Mouse (Mus musculus): ENCODE data around the gene Nxf2. TPM values are rescaled to one million over a fixed set of nuclear protein-coding genes. Genes with fewer than 3 reads are reported as not detected.
"Not testable (repeated sequence)": the region's sequence is repeated elsewhere in the genome, so short reads cannot be mapped to it uniquely, and the experiment has no call there.

The Nxf2 gene
- polyA plus RNA-seq, 1 experiment from 2014 or later: 0.97 TPM

GRCm38 (mm10) chrX:134929927-134930326 lies 34.6 kb downstream of the Nxf2 start:
- no peak overlapping the region for H3K4me2 ChIP-seq (ENCODE audit: low read depth, low read length)
- WGBS: 77% methylated on average over 5 of the region's 5 CpGs
- no peaks in the 10 kb centered on the region for H3K4me1 ChIP-seq (ENCODE audit: control insufficient read depth, insufficient read depth, low read length)
- H3K36me3 ChIP-seq (replicated peaks; ENCODE audit: control insufficient read depth, insufficient read depth, low read depth, low read length): no peaks in the 10 kb centered on the region
- ATAC-seq (replicated peaks; ENCODE audit: insufficient number of reproducible peaks, low FRiP score, low TSS enrichment, low read depth) (no peak), DNase-seq (ENCODE audit: low spot score) (no peak)
- no peaks in the 10 kb centered on the region for H3K9me3 ChIP-seq (replicated peaks; ENCODE audit: control insufficient read depth, low read length)
- H3K27me3 ChIP-seq (ENCODE audit: control insufficient read depth, insufficient read depth, low read length): no peaks in the 10 kb centered on the region
- no peak overlapping the region for H3K9ac ChIP-seq (replicated peaks; ENCODE audit: low read length)
- H3K27ac ChIP-seq (replicated peaks; ENCODE audit: low read depth, low read length): no peak overlapping the region
- H3K4me3 ChIP-seq (ENCODE audit: low read depth, low read length): no peak overlapping the region

- Histone ChIP-seq H3K4me2 (ENCODE audit: low read depth, low read length) (no peak overlapping the region), H3K27me3 (ENCODE audit: control insufficient read depth, insufficient read depth, low read length) (no peaks in the 10 kb centered on the region), H3K4me3 (ENCODE audit: low read depth, low read length) (no peak overlapping the region), H3K36me3 (replicated peaks; ENCODE audit: control insufficient read depth, insufficient read depth, low read depth, low read length) (no peaks in the 10 kb centered on the region), H3K9me3 (replicated peaks; ENCODE audit: control insufficient read depth, low read length) (no peaks in the 10 kb centered on the region), H3K9ac (replicated peaks; ENCODE audit: low read length) (no peak overlapping the region), H3K4me1 (ENCODE audit: control insufficient read depth, insufficient read depth, low read length) (no peaks in the 10 kb centered on the region), H3K27ac (replicated peaks; ENCODE audit: low read depth, low read length) (no peak overlapping the region)
- DNase-seq (ENCODE audit: low spot score): peak; percentile 69
- no peak for ATAC-seq (replicated peaks; ENCODE audit: insufficient number of reproducible peaks, low FRiP score, low TSS enrichment, low read depth)
Observed at GRCm38 (mm10) chrX:134925058-134925457, 39.5 kb downstream of the Nxf2 start.

GRCm38 (mm10) chrX:134923675-134924424 lies 40.7 kb downstream of the Nxf2 start:
- H3K4me2 ChIP-seq (ENCODE audit: low read depth, low read length): no peak overlapping the region
- H3K4me1 ChIP-seq (ENCODE audit: control insufficient read depth, insufficient read depth, low read length): no peaks in the 10 kb centered on the region
- H3K27me3 ChIP-seq (ENCODE audit: control insufficient read depth, insufficient read depth, low read length): no peaks in the 10 kb centered on the region
- 67% methylated on average over 7 of the region's 7 CpGs for WGBS
- no peak overlapping the region for H3K27ac ChIP-seq (replicated peaks; ENCODE audit: low read depth, low read length)
- H3K4me3 ChIP-seq (ENCODE audit: low read depth, low read length): no peak overlapping the region
- H3K9me3 ChIP-seq (replicated peaks; ENCODE audit: control insufficient read depth, low read length): no peaks in the 10 kb centered on the region
- H3K9ac ChIP-seq (replicated peaks; ENCODE audit: low read length): no peak overlapping the region
- DNase-seq (ENCODE audit: low spot score): no peak
- no peak for ATAC-seq (replicated peaks; ENCODE audit: insufficient number of reproducible peaks, low FRiP score, low TSS enrichment, low read depth)
- H3K36me3 ChIP-seq (replicated peaks; ENCODE audit: control insufficient read depth, insufficient read depth, low read depth, low read length): no peaks in the 10 kb centered on the region

GRCm38 (mm10) chrX:134919220-134919619 lies 45.3 kb downstream of the Nxf2 start:
- 63% methylated on average over 1 of the region's 1 CpGs for WGBS
- no peaks in the 10 kb centered on the region for H3K9me3 ChIP-seq (replicated peaks; ENCODE audit: control insufficient read depth, low read length)

GRCm38 (mm10) chrX:134915745-134916144 lies 48.8 kb downstream of the Nxf2 start:
- 78% methylated on average over 2 of the region's 2 CpGs for WGBS
- Histone ChIP-seq H3K4me2 (ENCODE audit: low read depth, low read length) (no peak overlapping the region), H3K9me3 (replicated peaks; ENCODE audit: control insufficient read depth, low read length) (no peaks in the 10 kb centered on the region), H3K36me3 (replicated peaks; ENCODE audit: control insufficient read depth, insufficient read depth, low read depth, low read length) (no peaks in the 10 kb centered on the region), H3K4me3 (ENCODE audit: low read depth, low read length) (no peak overlapping the region), H3K9ac (replicated peaks; ENCODE audit: low read length) (no peak overlapping the region), H3K27me3 (ENCODE audit: control insufficient read depth, insufficient read depth, low read length) (no peaks in the 10 kb centered on the region), H3K4me1 (ENCODE audit: control insufficient read depth, insufficient read depth, low read length) (no peaks in the 10 kb centered on the region), H3K27ac (replicated peaks; ENCODE audit: low read depth, low read length) (no peak overlapping the region)
- ATAC-seq (replicated peaks; ENCODE audit: insufficient number of reproducible peaks, low FRiP score, low TSS enrichment, low read depth) (no peak), DNase-seq (ENCODE audit: low spot score) (no peak)

More at GRCm38 (mm10) chrX:134919220-134919619, 45.3 kb downstream of the Nxf2 start:
- Histone ChIP-seq H3K27me3 (ENCODE audit: control insufficient read depth, insufficient read depth, low read length) (no peaks in the 10 kb centered on the region), H3K9ac (replicated peaks; ENCODE audit: low read length) (no peak overlapping the region), H3K4me3 (ENCODE audit: low read depth, low read length) (no peak overlapping the region), H3K4me2 (ENCODE audit: low read depth, low read length) (no peak overlapping the region), H3K36me3 (replicated peaks; ENCODE audit: control insufficient read depth, insufficient read depth, low read depth, low read length) (no peaks in the 10 kb centered on the region), H3K27ac (replicated peaks; ENCODE audit: low read depth, low read length) (no peak overlapping the region), H3K4me1 (ENCODE audit: control insufficient read depth, insufficient read depth, low read length) (no peaks in the 10 kb centered on the region)
- DNase-seq (ENCODE audit: low spot score) (no peak), ATAC-seq (replicated peaks; ENCODE audit: insufficient number of reproducible peaks, low FRiP score, low TSS enrichment, low read depth) (no peak)

- H3K4me3 ChIP-seq (ENCODE audit: low read depth, low read length); H3K4me2 ChIP-seq (ENCODE audit: low read depth, low read length); H3K27ac ChIP-seq (replicated peaks; ENCODE audit: low read depth, low read length); H3K4me1 ChIP-seq (ENCODE audit: control insufficient read depth, insufficient read depth, low read length); H3K27me3 ChIP-seq (ENCODE audit: control insufficient read depth, insufficient read depth, low read length); ATAC-seq (replicated peaks; ENCODE audit: insufficient number of reproducible peaks, low FRiP score, low TSS enrichment, low read depth); H3K9me3 ChIP-seq (replicated peaks; ENCODE audit: control insufficient read depth, low read length); H3K9ac ChIP-seq (replicated peaks; ENCODE audit: low read length); H3K36me3 ChIP-seq (replicated peaks; ENCODE audit: control insufficient read depth, insufficient read depth, low read depth, low read length); DNase-seq (ENCODE audit: low spot score): not testable (repeated sequence)
Observed at GRCm38 (mm10) chrX:134915315-134915714, 49.2 kb downstream of the Nxf2 start.

GRCm38 (mm10) chrX:134914851-134915250 lies 49.7 kb downstream of the Nxf2 start:
- ATAC-seq (replicated peaks; ENCODE audit: insufficient number of reproducible peaks, low FRiP score, low TSS enrichment, low read depth) (no peak), DNase-seq (ENCODE audit: low spot score) (no peak)
- Histone ChIP-seq H3K4me2 (ENCODE audit: low read depth, low read length) (no peak overlapping the region), H3K27ac (replicated peaks; ENCODE audit: low read depth, low read length) (no peak overlapping the region), H3K9ac (replicated peaks; ENCODE audit: low read length) (no peak overlapping the region), H3K36me3 (replicated peaks; ENCODE audit: control insufficient read depth, insufficient read depth, low read depth, low read length) (no peaks in the 10 kb centered on the region), H3K27me3 (ENCODE audit: control insufficient read depth, insufficient read depth, low read length) (no peaks in the 10 kb centered on the region), H3K4me1 (ENCODE audit: control insufficient read depth, insufficient read depth, low read length) (no peaks in the 10 kb centered on the region), H3K9me3 (replicated peaks; ENCODE audit: control insufficient read depth, low read length) (no peaks in the 10 kb centered on the region), H3K4me3 (ENCODE audit: low read depth, low read length) (no peak overlapping the region)
- WGBS: 68% methylated on average over 4 of the region's 4 CpGs

- Histone ChIP-seq H3K4me2 (ENCODE audit: low read depth, low read length) (no peak overlapping the region), H3K27ac (replicated peaks; ENCODE audit: low read depth, low read length) (no peak overlapping the region), H3K27me3 (ENCODE audit: control insufficient read depth, insufficient read depth, low read length) (no peaks in the 10 kb centered on the region), H3K9ac (replicated peaks; ENCODE audit: low read length) (no peak overlapping the region), H3K4me3 (ENCODE audit: low read depth, low read length) (no peak overlapping the region), H3K4me1 (ENCODE audit: control insufficient read depth, insufficient read depth, low read length) (no peaks in the 10 kb centered on the region), H3K9me3 (replicated peaks; ENCODE audit: control insufficient read depth, low read length) (no peaks in the 10 kb centered on the region), H3K36me3 (replicated peaks; ENCODE audit: control insufficient read depth, insufficient read depth, low read depth, low read length) (no peaks in the 10 kb centered on the region)
- ATAC-seq (replicated peaks; ENCODE audit: insufficient number of reproducible peaks, low FRiP score, low TSS enrichment, low read depth) (no peak), DNase-seq (ENCODE audit: low spot score) (peak; percentile 69)
- 11% methylated on average over 4 of the region's 4 CpGs for WGBS
Observed at GRCm38 (mm10) chrX:134913234-134913936, 51.2 kb downstream of the Nxf2 start.

Data from embryonic facial prominence, embryonic 11.5 days (tissue).